Mouse (Mus musculus) small intestine, adult 2 months (tissue): ENCODE measurements around the gene Tpt1. TPM values are rescaled to one million over a fixed set of nuclear protein-coding genes. Genes with fewer than 3 reads are reported as not detected.
"Not testable (repeated sequence)": the region's sequence is repeated elsewhere in the genome, so short reads cannot be mapped to it uniquely, and the experiment has no call there.

Source experiments
- H3K27ac ChIP-seq: fragments of 200-500 bp; 2 replicates; pipeline ENCODE4 v1.5.1; 2012; ENCODE audit warnings: low read depth, low read length, control low read depth, inconsistent platforms; ENCODE audit not compliant: insufficient read depth
- H3K27me3 ChIP-seq: fragments of 200-500 bp; 2 replicates; pipeline ENCODE4 v1.6.1; 2012; ENCODE audit warnings: mild to moderate bottlenecking, moderate library complexity, low read length, inconsistent platforms; ENCODE audit not compliant: control insufficient read depth, insufficient read depth
- H3K36me3 ChIP-seq: fragments of 200-500 bp; 2 replicates; pipeline ENCODE4 v1.6.1; 2012; ENCODE audit warnings: mild to moderate bottlenecking, low read length, control low read depth, inconsistent platforms; ENCODE audit not compliant: control insufficient read depth, insufficient read depth
- H3K4me1 ChIP-seq: fragments of 200-500 bp; 2 replicates; pipeline ENCODE4 v1.6.1; 2012; ENCODE audit warnings: low read length, inconsistent platforms, mixed read lengths; ENCODE audit not compliant: control insufficient read depth, insufficient read depth, insufficient read length
- H3K4me3 ChIP-seq: fragments of 200-500 bp; 2 replicates; pipeline ENCODE4 v1.5.1; 2012; ENCODE audit warnings: low read depth, mild to moderate bottlenecking, control low read depth, inconsistent platforms, low read length, moderate library complexity
- CTCF ChIP-seq: fragments of 200-500 bp; IDR thresholded peaks from 2 replicates; pipeline ENCODE4 v1.5.1; 2012; ENCODE audit warnings: low read depth, mild to moderate bottlenecking, control low read depth, inconsistent platforms, low read length, moderate library complexity, mixed read lengths; ENCODE audit not compliant: insufficient replicate concordance, insufficient read length; ENCODE audit errors: extremely low read depth
- POLR2A ChIP-seq: fragments of 200-500 bp; IDR thresholded peaks from 2 replicates; pipeline ENCODE4 v1.6.1; 2012; ENCODE audit warnings: low read depth, mild to moderate bottlenecking, control low read depth, inconsistent platforms, low read length, moderate library complexity
- WGBS: fragments of 180-500 bp; shearing (Covaris S2); methylation state at CpG from one replicate; pipeline ENCODE4 v1.1.7; 2018; 5-methylcytosine and 5-hydroxymethylcytosine counted together
- polyA plus RNA-seq: library from polyadenylated mRNA; depleted of rRNA; stranded (reverse); fragments of >200 nt; gene quantifications from 2 replicates; pipeline ENCODE4 v1.2.3, GENCODE M21; 2012

Tpt1 gene
- polyA plus RNA-seq, 1 experiment: 1,973 TPM

- H3K4me3 ChIP-seq: peak overlapping the region; percentile 60
- peak overlapping the region; percentile 99 for H3K27ac ChIP-seq
- no peaks in the 10 kb centered on the region for H3K27me3 ChIP-seq
- TF ChIP-seq CTCF: no peak
- TF ChIP-seq POLR2A: peak; percentile 16; the same call in 1 of the 2 replicates
- 3% methylated on average over 12 of the region's 12 CpGs for WGBS
- H3K4me1 ChIP-seq: peaks cover 9% of the 10 kb centered on the region
- no peaks in the 10 kb centered on the region for H3K36me3 ChIP-seq
These were observed 11.2 kb upstream of the Tpt1 start for GRCm38 (mm10) chr14:75833546-75834250.

GRCm38 (mm10) chr14:75834251-75834738 is 10.6 kb upstream of the Tpt1 start:
- H3K4me1 ChIP-seq: peaks cover 7% of the 10 kb centered on the region
- TF ChIP-seq CTCF: no peak
- peak; percentile 70 for TF ChIP-seq POLR2A
- no peaks in the 10 kb centered on the region for H3K27me3 ChIP-seq
- H3K36me3 ChIP-seq: no peaks in the 10 kb centered on the region
- peak overlapping the region; percentile 99 for H3K27ac ChIP-seq
- H3K4me3 ChIP-seq: peak overlapping the region; percentile 66
- WGBS: under 1% methylated on average over 10 of the region's 10 CpGs

GRCm38 (mm10) chr14:75834739-75835381 is 10.0 kb upstream of the Tpt1 start:
- WGBS: under 1% methylated on average over 16 of the region's 16 CpGs
- H3K4me1 ChIP-seq: peaks cover 7% of the 10 kb centered on the region
- TF ChIP-seq POLR2A (0 out of 2 replicates have a peak, but pooled peaks have one; percentile 14), CTCF (no peak)
- no peaks in the 10 kb centered on the region for H3K36me3 ChIP-seq
- H3K27ac ChIP-seq: peak overlapping the region; percentile 99
- no peaks in the 10 kb centered on the region for H3K27me3 ChIP-seq
- H3K4me3 ChIP-seq: peak overlapping the region; percentile 66

- WGBS: 69% methylated on average over 3 of the region's 3 CpGs
- H3K27ac ChIP-seq: no peak overlapping the region; the same call in 1 of the 2 replicates
- no peak for TF ChIP-seq CTCF
- TF ChIP-seq POLR2A: no peak
These were observed 8.3 kb upstream of the Tpt1 start for GRCm38 (mm10) chr14:75836579-75836978.

GRCm38 (mm10) chr14:75837048-75837916 is 7.6 kb upstream of the Tpt1 start:
- WGBS: 21% methylated on average over 10 of the region's 10 CpGs
- no peaks in the 10 kb centered on the region for H3K27me3 ChIP-seq
- no peak for TF ChIP-seq POLR2A
- no peak for TF ChIP-seq CTCF
- H3K4me3 ChIP-seq: no peak overlapping the region
- peak overlapping the region; percentile 55 for H3K27ac ChIP-seq
- H3K4me1 ChIP-seq: peaks cover 7% of the 10 kb centered on the region
- H3K36me3 ChIP-seq: no peaks in the 10 kb centered on the region

More at GRCm38 (mm10) chr14:75836579-75836978, 8.3 kb upstream of the Tpt1 start:
- Histone ChIP-seq H3K27me3 (no peaks in the 10 kb centered on the region), H3K4me3 (no peak overlapping the region), H3K4me1 (peaks cover 7% of the 10 kb centered on the region), H3K36me3 (no peaks in the 10 kb centered on the region)

GRCm38 (mm10) chr14:75841758-75842157 is 3.1 kb upstream of the Tpt1 start:
- WGBS: 45% methylated on average over 2 of the region's 2 CpGs
- not testable (repeated sequence) for H3K4me1 ChIP-seq

More at GRCm38 (mm10) chr14:75841758-75842157, 3.1 kb upstream of the Tpt1 start:
- not testable (repeated sequence) for H3K36me3 ChIP-seq, H3K27ac ChIP-seq, H3K27me3 ChIP-seq, H3K4me3 ChIP-seq
